ENCODE assay signal across 9 mouse cellular contexts in the genomic region with DNA sequence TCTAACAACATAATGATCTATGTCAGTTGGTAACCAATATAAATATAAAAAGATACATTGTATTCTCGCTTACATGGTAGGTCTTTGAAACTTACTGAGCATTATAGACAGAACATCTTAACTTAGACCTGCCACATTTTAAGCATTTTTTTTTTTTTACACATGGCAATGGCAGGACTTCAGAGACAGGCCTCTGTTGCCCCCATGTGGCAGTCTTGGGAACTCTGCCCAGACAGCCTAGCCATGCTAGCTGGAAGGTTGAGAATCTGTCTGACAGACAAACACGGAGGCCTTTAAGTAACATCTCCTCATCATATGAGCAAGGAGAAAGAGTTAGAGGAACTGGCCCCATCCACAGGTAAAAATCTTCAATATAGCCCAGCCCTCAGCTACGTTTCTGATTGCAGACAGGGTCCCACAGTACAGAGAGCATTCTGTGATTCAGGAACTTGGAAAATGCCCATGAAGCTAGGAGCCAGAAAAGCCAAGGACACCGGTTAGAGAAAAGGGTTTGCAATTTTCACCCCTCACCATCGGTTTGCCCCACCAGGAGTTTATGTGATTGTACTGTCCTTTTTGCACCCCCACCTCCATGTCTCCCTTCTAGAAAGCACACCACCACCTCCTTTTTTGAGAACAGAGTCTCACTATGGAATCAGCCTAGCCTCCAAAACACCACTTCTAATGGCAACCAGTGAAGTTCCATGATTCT. TPM values are rescaled to one million over a fixed set of nuclear protein-coding genes. Genes with fewer than 3 reads are reported as not detected.
A peak's percentile ranks its signal among the peaks of the same experiment; 100 is the strongest.
DNase-seq lines count a peak whose midpoint lies in the region; ATAC-seq and TF ChIP-seq lines count a peak whose summit lies in the region.
"Had no signal": no experiment of that assay in that cellular context is flagged by ENCODE, and none has a peak within 500 bp of the region (broad histone marks: within the 10 kb centered on the region; RNA-seq: fewer than 3 reads in every experiment).

No protein-coding gene starts in this region.

- no peaks in the 10 kb centered on the region for H3K9me3 ChIP-seq in kidney, postnatal 0 days (replicated peaks; ENCODE audit: low read length)
- H3K9me3 ChIP-seq in liver, embryonic 11.5 days (ENCODE audit: control insufficient read depth, low read length) = no peaks in the 10 kb centered on the region

- no peak overlapping the region for H3K4me3 ChIP-seq in kidney, postnatal 0 days (replicated peaks; ENCODE audit: low read depth, low read length)
- no peak overlapping the region for H3K4me3 ChIP-seq in liver, embryonic 11.5 days (ENCODE audit: low read depth, low read length)

- 46% methylated on average over 5 of the region's 5 CpGs for WGBS in kidney, postnatal 0 days
- WGBS in liver, embryonic 11.5 days = 47% methylated on average over 5 of the region's 5 CpGs

- H3K36me3 ChIP-seq in kidney, postnatal 0 days (ENCODE audit: insufficient read depth, low read length) = no peaks in the 10 kb centered on the region
- no peaks in the 10 kb centered on the region for H3K36me3 ChIP-seq in liver, embryonic 11.5 days (ENCODE audit: control insufficient read depth, insufficient read depth, low read length)

- H3K4me2 ChIP-seq in kidney, postnatal 0 days (ENCODE audit: low read length) = no peak overlapping the region
- no peak overlapping the region for H3K4me2 ChIP-seq in liver, embryonic 11.5 days

- DNase-seq in urinary bladder, postnatal 14 days (ENCODE audit: low spot score) = peak; percentile 70
- DNase-seq in urinary bladder, adult 2 months (ENCODE audit: low spot score) = no peak
- peak; percentile 79 for DNase-seq in adrenal gland, postnatal 25 days
- peak; percentile 38 to 60 for DNase-seq in frontal cortex, postnatal 14 days (ENCODE audit: low spot score in 2 of 2)
- peak; percentile 68 for DNase-seq in kidney, postnatal 0 days (ENCODE audit: low spot score)
- peak; percentile 46 for DNase-seq in liver, embryonic 11.5 days (ENCODE audit: low spot score)
- peak; percentile 76 to 77 for DNase-seq in thymus, postnatal 36 days

- no peak for ATAC-seq in kidney, postnatal 0 days (replicated peaks; ENCODE audit: low FRiP score, low read depth)
- peak; percentile 23; the same call in 1 of the 2 replicates for ATAC-seq in liver, embryonic 11.5 days (replicated peaks; ENCODE audit: low FRiP score)
- ATAC-seq in neutrophil, adult 5-6 weeks (ENCODE audit: extremely low read depth, insufficient number of reproducible peaks, low FRiP score, poor library complexity, severe bottlenecking) = peak; percentile 62

- H3K27me3 ChIP-seq in kidney, postnatal 0 days (ENCODE audit: insufficient read depth, low read length) = no peaks in the 10 kb centered on the region
- H3K27me3 ChIP-seq in liver, embryonic 11.5 days (replicated peaks; ENCODE audit: control insufficient read depth, insufficient read depth, low read length) = 0 out of 2 replicates have a peak, but pooled peaks cover 2% of the 10 kb centered on the region

- H3K4me1 ChIP-seq in kidney, postnatal 0 days (replicated peaks; ENCODE audit: insufficient read depth, low read length) = no peaks in the 10 kb centered on the region
- no peaks in the 10 kb centered on the region for H3K4me1 ChIP-seq in liver, embryonic 11.5 days (replicated peaks; ENCODE audit: control insufficient read depth, insufficient read depth, low read length)

- TF ChIP-seq CTCF in kidney, postnatal 0 days (IDR thresholded peaks at IDR 0.05; ENCODE audit: low read depth) = peak; percentile 76

- no peak overlapping the region for H3K9ac ChIP-seq in kidney, postnatal 0 days (ENCODE audit: low read depth, low read length)
- no peak overlapping the region for H3K9ac ChIP-seq in liver, embryonic 11.5 days (ENCODE audit: low read depth, low read length)

- no peak overlapping the region for H3K27ac ChIP-seq in kidney, postnatal 0 days
- no peak overlapping the region for H3K27ac ChIP-seq in liver, embryonic 11.5 days (ENCODE audit: low read depth, low read length)

RNA-seq across cellular contexts. Expression of a gene that starts 19.2 kb away (rescaled TPM):
- 0.12 and 0.13 TPM in 2 replicates for polyA plus RNA-seq in urinary bladder, adult 2 months (2012; rRNA removed)
- 0.29 and 0.43 TPM in 2 replicates for total RNA-seq in adrenal gland, postnatal 25 days (2021)
- polyA plus RNA-seq in kidney, postnatal 0 days (2015; fragmentation: Nextera tagmentation; extraction: Ambion mirVana) = 0.05 and 0.08 TPM in 2 replicates
- not detected in 2 replicates for polyA plus RNA-seq in liver, embryonic 11.5 days (2014; fragmentation: Nextera tagmentation; extraction: Ambion mirVana)
- total RNA-seq in neutrophil, adult 5-6 weeks (2017) = 0.58 and 0.86 TPM in 2 replicates
- polyA plus RNA-seq: heart, embryonic 14.5 days had no signal

RNA-seq across cellular contexts. Expression of a gene that starts 49.1 kb away (rescaled TPM):
- polyA plus RNA-seq in urinary bladder, adult 2 months (2012; rRNA removed) = 10.5 TPM in 2 replicates
- total RNA-seq in adrenal gland, postnatal 25 days (2021) = 4.9 and 7.2 TPM in 2 replicates
- polyA plus RNA-seq in kidney, postnatal 0 days (2015; fragmentation: Nextera tagmentation; extraction: Ambion mirVana) = 2.5 TPM in 2 replicates
- polyA plus RNA-seq in liver, embryonic 11.5 days (2014; fragmentation: Nextera tagmentation; extraction: Ambion mirVana) = 5.7 and 6.5 TPM in 2 replicates
- total RNA-seq in neutrophil, adult 5-6 weeks (2017) = 91.5 and 109 TPM in 2 replicates
